Mouse (Mus musculus) spleen, adult 2 months (tissue): ENCODE measurements around the gene Pnldc1. TPM values are rescaled to one million over a fixed set of nuclear protein-coding genes. Genes with fewer than 3 reads are reported as not detected.

Experiments
- DNase-seq, 2 experiments: peaks; one replicate each; pipeline versions ENCODE4 v3.0.0 to v3.0.0-alpha.2; 2012 to 2021; ENCODE audit warnings: low spot score in 2 of 2, low read depth in 1 of 2
- H3K27ac ChIP-seq: fragments of 200-500 bp; 2 replicates; pipeline ENCODE4 v1.5.1; 2012; ENCODE audit warnings: low read length, inconsistent platforms; ENCODE audit not compliant: insufficient read depth
- H3K27me3 ChIP-seq: fragments of 200-500 bp; 2 replicates; pipeline ENCODE4 v1.6.1; 2012; ENCODE audit warnings: mild to moderate bottlenecking, moderate library complexity, low read length, inconsistent platforms; ENCODE audit not compliant: control insufficient read depth, insufficient read depth
- H3K36me3 ChIP-seq: fragments of 200-500 bp; 2 replicates; pipeline ENCODE4 v1.6.1; 2012; ENCODE audit warnings: mild to moderate bottlenecking, low read length, inconsistent platforms; ENCODE audit not compliant: control insufficient read depth, insufficient read depth
- H3K4me1 ChIP-seq: fragments of 200-500 bp; 2 replicates; pipeline ENCODE4 v1.6.1; 2011; ENCODE audit warnings: inconsistent platforms; ENCODE audit not compliant: control insufficient read depth, insufficient read depth, insufficient read length
- H3K4me3 ChIP-seq: fragments of 200-500 bp; 2 replicates; pipeline ENCODE4 v1.5.1; 2011; ENCODE audit warnings: mild to moderate bottlenecking, inconsistent platforms; ENCODE audit not compliant: insufficient read depth, insufficient read length; ENCODE audit errors: extremely low read depth
- CTCF ChIP-seq: fragments of 200-500 bp; IDR thresholded peaks from 2 replicates; pipeline ENCODE4 v1.5.1; 2011; ENCODE audit warnings: mild to moderate bottlenecking, inconsistent platforms; ENCODE audit not compliant: insufficient read depth, insufficient read length, insufficient replicate concordance; ENCODE audit errors: extremely low read depth
- POLR2A ChIP-seq: fragments of 200-500 bp; IDR thresholded peaks from 2 replicates; pipeline ENCODE4 v1.6.1; 2011; ENCODE audit warnings: low read depth, low read length, inconsistent platforms
- WGBS: fragments of 180-500 bp; shearing (Covaris S2); methylation state at CpG from one replicate; pipeline ENCODE4 v1.1.7; 2018; 5-methylcytosine and 5-hydroxymethylcytosine counted together
- polyA plus RNA-seq: library from polyadenylated mRNA; depleted of rRNA; stranded (reverse); fragments of >200 nt; gene quantifications from 2 replicates; pipeline ENCODE4 v1.2.3, GENCODE M21; 2012

The Pnldc1 gene
- polyA plus RNA-seq, 1 experiment = 0.32 TPM

GRCm38 (mm10) chr17:12892033-12892432 is 18.0 kb downstream of the Pnldc1 start:
- Histone ChIP-seq H3K4me1 (no peaks in the 10 kb centered on the region), H3K36me3 (no peaks in the 10 kb centered on the region; the same call in 1 of the 2 replicates), H3K27ac (no peak overlapping the region), H3K27me3 (no peaks in the 10 kb centered on the region), H3K4me3 (no peak overlapping the region)
- no peak for DNase-seq
- 91% methylated on average over 9 of the region's 9 CpGs for WGBS
- TF ChIP-seq CTCF (no peak), POLR2A (no peak)

DNA sequence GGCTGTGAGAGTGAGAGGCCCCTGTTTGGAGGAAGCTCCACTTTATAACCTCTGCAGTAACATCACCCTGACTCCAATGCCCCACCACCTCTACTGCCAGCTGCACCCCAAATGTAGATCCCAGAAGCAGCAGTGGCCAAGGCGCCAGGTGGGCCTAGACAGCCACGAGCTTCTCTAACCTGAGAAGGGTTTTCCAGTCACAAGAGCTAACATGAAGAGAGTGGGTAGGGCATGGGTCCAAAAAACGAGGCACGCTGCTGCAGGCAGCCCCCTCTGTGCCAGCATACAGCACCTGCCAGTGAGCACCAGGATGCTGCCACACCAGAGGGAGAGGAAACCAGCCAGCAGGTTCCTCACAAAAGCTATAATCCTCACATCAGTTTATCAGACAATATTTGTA is 19.0 kb downstream of the Pnldc1 start:
- no peak for DNase-seq
- no peak for TF ChIP-seq CTCF
- TF ChIP-seq POLR2A = no peak
- no peaks in the 10 kb centered on the region for H3K4me1 ChIP-seq
- 86% methylated on average over 4 of the region's 4 CpGs for WGBS
- no peaks in the 10 kb centered on the region; the same call in 1 of the 2 replicates for H3K36me3 ChIP-seq
- H3K27me3 ChIP-seq = no peaks in the 10 kb centered on the region
- H3K27ac ChIP-seq = no peak overlapping the region
- no peak overlapping the region for H3K4me3 ChIP-seq

GRCm38 (mm10) chr17:12887021-12887775 is 22.8 kb downstream of the Pnldc1 start:
- DNase-seq = no peak
- Histone ChIP-seq H3K27ac (no peak overlapping the region), H3K4me3 (no peak overlapping the region), H3K27me3 (no peaks in the 10 kb centered on the region), H3K36me3 (no peaks in the 10 kb centered on the region), H3K4me1 (no peaks in the 10 kb centered on the region)
- no peak for TF ChIP-seq CTCF
- no peak for TF ChIP-seq POLR2A
- WGBS = 82% methylated on average over 15 of the region's 15 CpGs

- TF ChIP-seq POLR2A (no peak), CTCF (no peak)
- no peak overlapping the region for H3K4me3 ChIP-seq
- WGBS = 33% methylated on average over 6 of the region's 6 CpGs
- no peaks in the 10 kb centered on the region for H3K27me3 ChIP-seq
- H3K36me3 ChIP-seq = no peaks in the 10 kb centered on the region
- no peak overlapping the region for H3K27ac ChIP-seq
- DNase-seq = no peak
- H3K4me1 ChIP-seq = no peaks in the 10 kb centered on the region
These were observed 23.4 kb downstream of the Pnldc1 start for GRCm38 (mm10) chr17:12886620-12887019.

DNA sequence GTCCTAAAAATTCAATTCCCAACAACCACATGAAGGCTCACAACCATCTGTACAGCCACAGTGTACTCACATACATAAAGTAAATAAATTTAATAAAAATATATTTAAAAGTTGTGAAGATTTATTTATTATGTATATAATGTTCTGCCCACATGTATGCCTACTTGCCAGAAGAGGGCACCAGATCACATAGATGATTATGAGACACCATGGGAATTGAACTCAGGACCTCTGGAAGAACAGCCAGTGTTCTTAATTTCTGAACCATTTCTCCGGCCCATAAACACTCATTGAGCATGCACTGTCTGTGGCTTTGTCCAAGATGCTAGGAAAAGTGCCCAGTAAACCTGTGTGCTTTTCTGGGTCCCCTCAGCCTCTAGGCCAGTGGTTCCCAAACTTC is 28.8 kb downstream of the Pnldc1 start:
- Histone ChIP-seq H3K36me3 (no peaks in the 10 kb centered on the region), H3K27me3 (no peaks in the 10 kb centered on the region), H3K27ac (no peak overlapping the region), H3K4me1 (no peaks in the 10 kb centered on the region), H3K4me3 (no peak overlapping the region)
- TF ChIP-seq CTCF (no peak), POLR2A (no peak)
- WGBS = 91% methylated on average over 1 of the region's 1 CpGs
- no peak for DNase-seq

- Histone ChIP-seq H3K27me3 (no peaks in the 10 kb centered on the region), H3K36me3 (no peaks in the 10 kb centered on the region), H3K27ac (no peak overlapping the region), H3K4me3 (no peak overlapping the region), H3K4me1 (no peaks in the 10 kb centered on the region)
- 2% methylated on average over 14 of the region's 14 CpGs for WGBS
- TF ChIP-seq CTCF = peak; percentile 61; the same call in 1 of the 2 replicates
- no peak for TF ChIP-seq POLR2A
- DNase-seq = peak; percentile 50 to 68
These were observed 29.9 kb downstream of the Pnldc1 start for GRCm38 (mm10) chr17:12880178-12880577.

DNA sequence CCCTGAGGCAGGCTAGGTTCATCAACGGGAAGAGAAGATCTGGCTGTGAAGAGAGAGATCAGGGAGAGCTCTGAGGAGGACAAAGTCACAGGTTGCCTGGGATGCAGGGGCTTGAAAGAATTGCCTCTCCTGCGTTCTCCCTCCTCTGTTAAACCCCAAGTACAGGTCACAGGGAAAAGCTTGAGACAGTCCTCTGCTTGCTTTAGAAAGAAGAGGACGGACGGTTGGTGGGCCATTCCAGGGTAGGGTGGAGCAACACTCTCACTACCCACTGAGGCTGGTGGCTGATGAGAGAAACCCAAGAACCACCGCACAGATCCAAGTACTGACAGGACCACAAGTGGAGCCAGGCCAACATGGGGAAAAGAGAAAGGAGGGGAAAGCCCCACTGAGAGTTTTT is 34.3 kb downstream of the Pnldc1 start, which contains the start of gene Mrgprh:
Gene Mrgprh (plus strand): TSS at position 301 of the 400 bp plus-strand sequence.
- Histone ChIP-seq H3K4me3 (no peak within 1 kb of the TSS), H3K4me1 (no peaks in the 10 kb centered on the region), H3K27ac (no peak within 1 kb of the TSS), H3K27me3 (peaks cover 2% of the 10 kb centered on the region; the same call in 1 of the 2 replicates), H3K36me3 (no peaks in the 10 kb centered on the region)
- DNase-seq = no peak
- WGBS = 75% methylated on average over 5 of the region's 5 CpGs
- TF ChIP-seq POLR2A = no peak
- TF ChIP-seq CTCF = no peak
